In genomic region chr17:30205062-30205825, GRCm38 (mm10) we compare ENCODE assay signal across 24 mouse cellular contexts.
DNase-seq lines count a peak whose midpoint lies in the region; ATAC-seq lines count a peak whose summit lies in the region.
"Had no signal": no experiment of that assay in that cellular context is flagged by ENCODE, and none has a peak within 500 bp of the region (broad histone marks: within the 10 kb centered on the region; RNA-seq: fewer than 3 reads in every experiment).

No protein-coding gene starts in this region.

- H3K9ac ChIP-seq in midbrain, embryonic 13.5 days (replicated peaks) = no peak overlapping the region
- H3K9ac ChIP-seq in midbrain, embryonic 11.5 days (ENCODE audit: low read length) = no peak overlapping the region
- H3K9ac ChIP-seq: embryonic facial prominence, embryonic 12.5 days; limb, embryonic 12.5 days; liver, embryonic 12.5 days; neural tube, embryonic 15.5 days had no signal

- H3K4me1 ChIP-seq in midbrain, embryonic 13.5 days (replicated peaks) = peaks cover 66% of the 10 kb centered on the region
- peaks cover 24% of the 10 kb centered on the region for H3K4me1 ChIP-seq in midbrain, embryonic 11.5 days (ENCODE audit: control insufficient read depth, insufficient read depth, low read length)
- H3K4me1 ChIP-seq in limb, embryonic 10.5 days = peaks cover 44% of the 10 kb centered on the region
- H3K4me1 ChIP-seq: liver, embryonic 12.5 days had no signal

- H3K27ac ChIP-seq in midbrain, embryonic 13.5 days = peak overlapping the region; percentile 7
- no peak overlapping the region for H3K27ac ChIP-seq in midbrain, embryonic 11.5 days (ENCODE audit: low read depth, low read length)
- H3K27ac ChIP-seq in limb, embryonic 10.5 days = 0 out of 2 replicates have a peak overlapping the region, but pooled peaks have one; percentile 16
- H3K27ac ChIP-seq: embryonic facial prominence, embryonic 12.5 days; limb, embryonic 12.5 days; liver, embryonic 12.5 days; neural tube, embryonic 15.5 days had no signal

- H3K36me3 ChIP-seq in midbrain, embryonic 13.5 days = peaks cover 25% of the 10 kb centered on the region
- no peaks in the 10 kb centered on the region for H3K36me3 ChIP-seq in midbrain, embryonic 11.5 days (ENCODE audit: control insufficient read depth, insufficient read depth, low read length)
- H3K36me3 ChIP-seq in limb, embryonic 10.5 days = peaks cover 49% of the 10 kb centered on the region

- H3K27me3 ChIP-seq in midbrain, embryonic 13.5 days = no peaks in the 10 kb centered on the region
- H3K27me3 ChIP-seq in midbrain, embryonic 11.5 days (ENCODE audit: control insufficient read depth, insufficient read depth, low read length) = no peaks in the 10 kb centered on the region
- H3K27me3 ChIP-seq in limb, embryonic 10.5 days (ENCODE audit: low read depth, poor library complexity, severe bottlenecking) = no peaks in the 10 kb centered on the region
- H3K27me3 ChIP-seq: embryonic facial prominence, embryonic 12.5 days; limb, embryonic 12.5 days; liver, embryonic 12.5 days; neural tube, embryonic 15.5 days had no signal

- H3K4me2 ChIP-seq in midbrain, embryonic 13.5 days (replicated peaks) = no peak overlapping the region
- H3K4me2 ChIP-seq in midbrain, embryonic 11.5 days = no peak overlapping the region
- H3K4me2 ChIP-seq: embryonic facial prominence, embryonic 12.5 days; heart, embryonic 11.5 days; limb, embryonic 12.5 days; liver, embryonic 12.5 days; neural tube, embryonic 15.5 days had no signal

- no peak for ATAC-seq in midbrain, embryonic 13.5 days
- no peak for ATAC-seq in midbrain, embryonic 11.5 days (ENCODE audit: low FRiP score)
- ATAC-seq in granulocyte monocyte progenitor cell, adult 5-6 weeks (replicated peaks; ENCODE audit: poor library complexity, severe bottlenecking) = no peak
- ATAC-seq: inflammation-experienced regulatory T-cells, adult 6 months; liver, embryonic 12.5 days had no signal

- 92% methylated on average over 17 of the region's 17 CpGs for WGBS in midbrain, embryonic 13.5 days
- WGBS in midbrain, embryonic 11.5 days = 93% methylated on average over 17 of the region's 17 CpGs
- WGBS in limb, embryonic 10.5 days = 94% methylated on average over 17 of the region's 17 CpGs

- peak; percentile 50 for DNase-seq in gastrocnemius, adult 18-20 months (ENCODE audit: low spot score)
- no peak for DNase-seq in gastrocnemius, postnatal 4 days (ENCODE audit: low spot score in 2 of 2)
- no peak for DNase-seq in midbrain, embryonic 11.5 days (ENCODE audit: low spot score, missing footprints)
- DNase-seq in adrenal gland, adult 2 months = peak; percentile 90
- DNase-seq in limb, embryonic 10.5 days (ENCODE audit: low spot score) = no peak
- no peak for DNase-seq in urinary bladder, postnatal 25 days (ENCODE audit: low spot score)
- DNase-seq: cerebellum, adult 9-11 months; gastrocnemius, postnatal 14 days; heart, postnatal 10 days; kidney, adult 2 months; kidney, postnatal 25 days; layer of hippocampus, adult 9-11 months; lung, adult 2 months; right cerebral cortex, postnatal 4 days; thymus, adult 2 months had no signal

- H3K9me3 ChIP-seq in midbrain, embryonic 13.5 days = no peaks in the 10 kb centered on the region
- no peaks in the 10 kb centered on the region for H3K9me3 ChIP-seq in midbrain, embryonic 11.5 days (ENCODE audit: control insufficient read depth, low read length)
- no peaks in the 10 kb centered on the region for H3K9me3 ChIP-seq in limb, embryonic 10.5 days (replicated peaks)
- H3K9me3 ChIP-seq: embryonic facial prominence, embryonic 12.5 days; limb, embryonic 12.5 days; liver, embryonic 12.5 days; neural tube, embryonic 15.5 days had no signal

- H3K4me3 ChIP-seq in midbrain, embryonic 13.5 days (replicated peaks) = no peak overlapping the region
- no peak overlapping the region for H3K4me3 ChIP-seq in midbrain, embryonic 11.5 days (ENCODE audit: low read depth, low read length)
- no peak overlapping the region for H3K4me3 ChIP-seq in limb, embryonic 10.5 days
- H3K4me3 ChIP-seq: embryonic facial prominence, embryonic 12.5 days; erythroblast, embryonic 14.5 days; limb, embryonic 12.5 days; liver, embryonic 12.5 days; neural tube, embryonic 15.5 days had no signal

Comparison
In these comparisons a context has a peak if more than half of its experiments do, and no peak if none do; other contexts are left out.
1. DNase-seq: peak in gastrocnemius, adult 18-20 months (single experiment) and adrenal gland, adult 2 months (single experiment); none in gastrocnemius, postnatal 4 days (0 of 2), midbrain, embryonic 11.5 days (single experiment), limb, embryonic 10.5 days (single experiment) and urinary bladder, postnatal 25 days (single experiment).